Mouse (Mus musculus) liver, embryonic 12.5 days (tissue): ENCODE data around the gene Timm9. TPM values are rescaled to one million over a fixed set of nuclear protein-coding genes. Genes with fewer than 3 reads are reported as not detected.

Experiments used
- ATAC-seq: fragments of 200-750 bp; cut with Nextera tagmentation; 2 replicates; pipeline ENCODE4 v1.8.0; 2017; ENCODE audit warnings: moderate number of reproducible peaks, mild to moderate bottlenecking, moderate library complexity
- H3K27ac ChIP-seq: fragments of 300-500 bp; sonication (generic); 2 replicates; pipeline ENCODE4 v1.5.1; 2016; ENCODE audit warnings: mild to moderate bottlenecking
- H3K27me3 ChIP-seq: fragments of 300-500 bp; sonication (generic); replicated peaks from 2 replicates; pipeline ENCODE4 v1.6.1; 2016; ENCODE audit warnings: mild to moderate bottlenecking, moderate library complexity
- H3K36me3 ChIP-seq: fragments of 300-500 bp; sonication (generic); 2 replicates; pipeline ENCODE4 v1.6.1; 2016; ENCODE audit warnings: mild to moderate bottlenecking, moderate library complexity
- H3K4me1 ChIP-seq: fragments of 300-500 bp; sonication (generic); 2 replicates; pipeline ENCODE4 v1.6.1; 2016
- H3K4me2 ChIP-seq: fragments of 300-500 bp; sonication (generic); 2 replicates; pipeline ENCODE4 v1.6.1; 2016; ENCODE audit warnings: mild to moderate bottlenecking, moderate library complexity
- H3K4me3 ChIP-seq: fragments of 300-500 bp; sonication (generic); 2 replicates; pipeline ENCODE4 v1.5.1; 2016; ENCODE audit warnings: mild to moderate bottlenecking, moderate library complexity
- H3K9ac ChIP-seq: fragments of 300-500 bp; sonication (generic); 2 replicates; pipeline ENCODE4 v1.6.1; 2016; ENCODE audit warnings: mild to moderate bottlenecking, moderate library complexity
- H3K9me3 ChIP-seq: fragments of 300-500 bp; sonication (generic); replicated peaks from 2 replicates; pipeline ENCODE4 v1.6.1; 2016; ENCODE audit warnings: mild to moderate bottlenecking, moderate library complexity
- WGBS: fragments of 180-500 bp; shearing (Covaris S2); methylation state at CpG from one replicate; pipeline ENCODE4 v1.1.7; 2016; ENCODE audit not compliant: insufficient replicate concordance; 5-methylcytosine and 5-hydroxymethylcytosine counted together
- polyA plus RNA-seq: library from polyadenylated mRNA; unstranded; fragments of >200 nt; fragmentation: Nextera tagmentation; extraction: Ambion mirVana; gene quantifications from 2 replicates; pipeline ENCODE4 v1.2.1, GENCODE M21; 2016

Gene Timm9
- polyA plus RNA-seq, 1 experiment from 2014 or later: 77.2 TPM

DNA sequence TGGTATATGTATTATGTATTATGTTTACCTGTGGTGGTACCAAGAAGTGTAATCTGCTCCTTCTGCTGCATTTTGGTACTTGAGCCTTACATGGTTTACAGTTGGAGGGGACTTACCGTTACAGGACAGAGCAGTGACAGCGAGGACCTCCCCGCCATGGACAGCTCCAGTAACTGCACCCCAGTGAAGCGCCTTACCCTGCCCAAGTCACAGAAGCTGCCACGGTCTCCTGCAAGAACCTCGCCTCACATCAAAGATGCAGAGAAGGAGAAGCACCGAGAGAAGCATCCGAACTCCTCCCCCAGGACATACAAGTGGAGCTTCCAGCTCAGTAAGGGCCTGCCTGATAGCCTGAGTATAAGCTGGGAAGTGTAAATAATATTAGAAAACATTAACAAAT, 50.2 kb downstream of the Timm9 start:
- no peaks in the 10 kb centered on the region for H3K4me1 ChIP-seq
- ATAC-seq: no peak
- no peaks in the 10 kb centered on the region for H3K27me3 ChIP-seq
- H3K4me2 ChIP-seq: no peak overlapping the region
- no peak overlapping the region for H3K27ac ChIP-seq
- H3K4me3 ChIP-seq: no peak overlapping the region
- H3K9me3 ChIP-seq: no peaks in the 10 kb centered on the region
- H3K9ac ChIP-seq: no peak overlapping the region
- H3K36me3 ChIP-seq: peaks cover 35% of the 10 kb centered on the region
- 81% methylated on average over 8 of the region's 8 CpGs for WGBS

Other genes with a start within 250 kb of the Timm9 start
- gene Actr10, start 198.8 kb downstream of the Timm9 start, polyA plus RNA-seq: 130 and 134 TPM in 2 replicates
- 468 and 481 TPM in 2 replicates for gene Psma3, start 162.1 kb downstream of the Timm9 start, polyA plus RNA-seq
- 23.4 and 24.1 TPM in 2 replicates for gene Arid4a, start 120.7 kb downstream of the Timm9 start, polyA plus RNA-seq
- gene Tomm20l, start 25.3 kb downstream of the Timm9 start, polyA plus RNA-seq: not detected in 2 replicates
- 7.3 and 8.0 TPM in 2 replicates for gene 2700049A03Rik, start 164 bp upstream of the Timm9 start, polyA plus RNA-seq
- gene Dact1, start 173.2 kb upstream of the Timm9 start, polyA plus RNA-seq: 3.4 and 4.1 TPM in 2 replicates